Mouse (Mus musculus) activated CD4-positive, CD25-positive, alpha-beta regulatory T cell, adult 4 months (primary cell): Measurements from ENCODE around the gene Cdca8. TPM values are rescaled to one million over a fixed set of nuclear protein-coding genes. Genes with fewer than 3 reads are reported as not detected.
"Not testable (repeated sequence)": the region's sequence is repeated elsewhere in the genome, so short reads cannot be mapped to it uniquely, and the experiment has no call there.

Source experiments
- ATAC-seq: one replicate; pipeline ENCODE4 v1.8.0; 2017
- polyA plus RNA-seq, 2 experiments: library from polyadenylated mRNA; unstranded; fragments of 100-300 nt; shearing (Covaris generic); gene quantifications; one replicate each; pipeline ENCODE4 v1.2.1; 2017

Cdca8 gene
- polyA plus RNA-seq = 10 to 100 TPM; 43.8 to 61.4 TPM

- ATAC-seq = not testable (repeated sequence)
Measured at GRCm38 (mm10) chr4:124939211-124939610, at the start of gene Cdca8. Gene Cdca8, minus strand, starts transcription at chr4:124939311.

GRCm38 (mm10) chr4:124988382-124988781, 49.3 kb upstream of the Cdca8 start:
- no peak for ATAC-seq

- ATAC-seq = no peak
Measured at GRCm38 (mm10) chr4:124987711-124988097, 48.6 kb upstream of the Cdca8 start.

- no peak for ATAC-seq
Measured at GRCm38 (mm10) chr4:124986739-124987710, 47.9 kb upstream of the Cdca8 start.

GRCm38 (mm10) chr4:124985671-124986602, 46.8 kb upstream of the Cdca8 start, which contains the start of gene Rspo1:
Gene Rspo1, plus strand, starts transcription at chr4:124986430.
- no peak for ATAC-seq

GRCm38 (mm10) chr4:124984871-124985670, 46.0 kb upstream of the Cdca8 start:
- no peak for ATAC-seq

GRCm38 (mm10) chr4:124983893-124984526, 44.9 kb upstream of the Cdca8 start:
- no peak for ATAC-seq

GRCm38 (mm10) chr4:124978201-124978600, 39.1 kb upstream of the Cdca8 start:
- ATAC-seq = no peak

- no peak for ATAC-seq
Measured at GRCm38 (mm10) chr4:124973296-124973695, 34.2 kb upstream of the Cdca8 start.

GRCm38 (mm10) chr4:124972316-124972715, 33.2 kb upstream of the Cdca8 start:
- no peak for ATAC-seq

GRCm38 (mm10) chr4:124971094-124971493, 32.0 kb upstream of the Cdca8 start:
- ATAC-seq = no peak

- ATAC-seq = no peak
Measured at GRCm38 (mm10) chr4:124970677-124971076, 31.6 kb upstream of the Cdca8 start.

- no peak for ATAC-seq
Measured at GRCm38 (mm10) chr4:124970194-124970593, 31.1 kb upstream of the Cdca8 start.

GRCm38 (mm10) chr4:124969219-124969848, 30.2 kb upstream of the Cdca8 start:
- no peak for ATAC-seq

- no peak for ATAC-seq
Measured at GRCm38 (mm10) chr4:124968711-124969110, 29.6 kb upstream of the Cdca8 start.

GRCm38 (mm10) chr4:124964912-124965599, 25.9 kb upstream of the Cdca8 start:
- no peak for ATAC-seq

GRCm38 (mm10) chr4:124962576-124962975, 23.5 kb upstream of the Cdca8 start:
- ATAC-seq = no peak

GRCm38 (mm10) chr4:124960940-124961339, 21.8 kb upstream of the Cdca8 start:
- no peak for ATAC-seq

GRCm38 (mm10) chr4:124959062-124959461, 20.0 kb upstream of the Cdca8 start:
- ATAC-seq = no peak

- no peak for ATAC-seq
Measured at GRCm38 (mm10) chr4:124957284-124957683, 18.2 kb upstream of the Cdca8 start.

GRCm38 (mm10) chr4:124953546-124953945, 14.4 kb upstream of the Cdca8 start:
- ATAC-seq = no peak
